Mouse (Mus musculus) gastrocnemius, adult 2 months (tissue): ENCODE measurements around the gene Arhgef26. TPM values are rescaled to one million over a fixed set of nuclear protein-coding genes. Genes with fewer than 3 reads are reported as not detected.

Experiments used
- DNase-seq: peaks from one replicate; pipeline ENCODE4 v3.0.0; 2022
- H3K27ac ChIP-seq: fragments of 200-600 bp; 2 replicates; pipeline ENCODE4 v1.8.1; 2022; ENCODE audit warnings: mild to moderate bottlenecking
- H3K4me3 ChIP-seq: fragments of 200-600 bp; 2 replicates; pipeline ENCODE4 v1.8.1; 2022; ENCODE audit warnings: mild to moderate bottlenecking, moderate library complexity
- CTCF ChIP-seq: fragments of 200-600 bp; IDR thresholded peaks from 2 replicates; pipeline ENCODE4 v1.8.1; 2022; ENCODE audit warnings: antibody characterized with exemption, mild to moderate bottlenecking, moderate library complexity
- intact Hi-C: fragments of 180-260 bp; cut with DNase I; formaldehyde crosslinking; loops from one replicate; pipeline ENCODE4 v1.15.1; 2025
- total RNA-seq, 2 experiments: library from RNA; stranded (reverse); gene quantifications; 2 replicates each; pipeline ENCODE4 v1.2.3; 2021

Arhgef26 gene
- total RNA-seq, 2 experiments from 2014 or later: 0.43 to 2.3 TPM

DNA sequence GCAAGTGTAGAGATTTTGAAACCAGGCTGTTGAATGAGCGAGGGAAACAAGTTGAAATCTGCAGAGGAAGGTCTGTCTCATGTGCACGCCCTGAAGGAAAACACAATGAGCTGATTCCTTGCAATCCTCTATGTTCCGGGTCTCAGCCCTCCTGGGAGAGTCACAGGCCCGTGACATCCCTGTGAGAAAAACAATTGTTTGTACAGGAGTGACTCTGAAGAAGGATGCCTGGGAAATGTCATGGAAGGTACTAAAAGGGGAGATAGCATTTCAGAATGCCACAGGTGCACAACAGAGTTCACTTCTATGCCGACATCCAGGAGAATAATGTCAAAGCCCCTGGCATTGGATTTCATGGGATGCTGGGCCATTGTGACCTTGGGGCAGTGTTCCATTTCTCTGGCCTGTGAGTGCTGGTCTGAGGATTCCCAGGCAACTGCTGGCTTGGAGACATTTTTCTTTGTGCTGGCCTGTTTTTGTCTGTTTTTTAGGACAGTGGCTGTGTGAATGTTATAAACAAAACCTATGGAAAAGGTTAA lies 102.4 kb downstream of the Arhgef26 start:
- no peak for TF ChIP-seq CTCF
- Histone ChIP-seq H3K27ac (no peak overlapping the region), H3K4me3 (no peak overlapping the region)
- intact Hi-C loops: no loop called here
- DNase-seq: no peak

DNA sequence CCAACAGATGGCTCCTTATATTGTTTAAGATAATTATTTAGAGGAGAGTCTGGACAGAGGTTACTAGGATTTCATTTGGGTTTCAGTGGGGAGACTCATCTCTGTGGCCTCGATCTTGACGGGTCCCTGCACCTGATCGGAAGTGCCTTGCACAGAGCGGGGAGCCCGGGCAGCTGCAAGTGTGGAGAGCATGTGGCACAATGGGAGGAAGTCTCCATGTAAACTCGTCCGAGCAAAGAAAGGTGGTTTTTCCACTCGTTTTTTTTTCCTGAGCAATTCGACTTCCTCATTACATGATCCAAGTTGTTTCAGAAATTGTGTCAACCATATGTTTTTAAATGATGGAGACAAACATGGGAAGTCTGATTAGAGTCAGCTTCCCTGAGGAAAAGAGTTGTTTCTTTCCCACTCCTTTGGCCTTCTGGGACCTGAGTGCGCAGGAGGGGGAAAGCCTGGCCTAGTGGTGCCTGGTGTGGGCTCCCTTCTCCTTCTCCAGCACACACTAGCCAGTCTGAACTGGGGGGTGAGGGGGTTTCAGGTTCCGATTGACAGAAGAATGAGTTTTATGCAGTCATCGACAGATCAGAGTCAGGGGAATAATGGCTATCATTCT lies 105.5 kb downstream of the Arhgef26 start:
- TF ChIP-seq CTCF: no peak
- Histone ChIP-seq H3K4me3 (no peak overlapping the region), H3K27ac (no peak overlapping the region)
- DNase-seq: no peak
- intact Hi-C loops: no loop called here

DNA sequence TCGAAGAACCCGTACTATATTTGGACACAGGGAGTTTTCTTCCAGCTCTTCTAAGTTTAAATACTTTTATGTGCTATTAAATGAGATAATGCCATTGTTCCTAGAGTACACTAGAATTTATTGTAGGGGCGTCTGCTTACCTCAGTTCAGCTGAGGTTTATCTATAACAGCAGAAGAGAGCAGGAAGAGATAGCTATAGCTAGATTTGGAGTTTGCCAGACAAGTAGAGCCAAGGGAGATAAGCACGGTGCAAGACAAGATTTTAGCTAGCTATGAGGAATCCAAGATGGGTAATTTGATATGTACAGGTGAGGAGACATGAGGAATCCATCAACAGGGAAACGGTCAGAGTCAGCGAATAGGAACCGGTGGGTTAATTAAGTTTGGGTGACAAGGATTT lies 108.1 kb downstream of the Arhgef26 start:
- intact Hi-C loops: no loop called here
- Histone ChIP-seq H3K27ac (no peak overlapping the region), H3K4me3 (no peak overlapping the region)
- no peak for TF ChIP-seq CTCF
- DNase-seq: no peak

- intact Hi-C loops: no loop called here
- TF ChIP-seq CTCF: no peak
These were observed 109.0 kb downstream of the Arhgef26 start for GRCm38 (mm10) chr3:62447151-62447550.

GRCm38 (mm10) chr3:62449871-62450496 lies 111.8 kb downstream of the Arhgef26 start:
- TF ChIP-seq CTCF: peak; percentile 40
- intact Hi-C loops: no loop called here
- Histone ChIP-seq H3K4me3 (no peak overlapping the region), H3K27ac (no peak overlapping the region)
- no peak for DNase-seq

More at GRCm38 (mm10) chr3:62447151-62447550, 109.0 kb downstream of the Arhgef26 start:
- no peak overlapping the region for H3K4me3 ChIP-seq
- no peak overlapping the region for H3K27ac ChIP-seq
- no peak for DNase-seq

GRCm38 (mm10) chr3:62452961-62453360 lies 114.8 kb downstream of the Arhgef26 start:
- no peak overlapping the region for H3K27ac ChIP-seq
- H3K4me3 ChIP-seq: no peak overlapping the region
- intact Hi-C loops: no loop called here
- TF ChIP-seq CTCF: no peak
- no peak for DNase-seq

DNA sequence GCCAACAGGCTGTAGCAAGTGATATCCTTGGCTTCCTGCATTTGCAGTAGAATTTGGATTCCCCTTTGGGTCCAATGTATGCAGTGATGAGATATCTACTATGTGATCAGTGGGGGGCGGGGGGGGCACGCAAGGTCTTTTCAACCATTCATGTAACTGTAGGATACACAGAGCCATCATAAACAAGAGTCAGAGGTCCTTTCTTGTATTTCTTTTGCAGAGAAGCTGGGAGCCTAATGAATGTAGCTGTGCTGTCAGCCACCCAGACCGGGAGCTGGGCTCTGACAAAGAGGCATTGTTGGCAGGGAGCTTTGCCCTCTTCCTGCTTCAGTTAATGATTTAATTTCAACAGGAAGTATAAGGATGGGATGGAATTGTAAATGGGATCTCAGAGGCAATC lies 116.0 kb downstream of the Arhgef26 start:
- no peak for TF ChIP-seq CTCF
- intact Hi-C loops: no loop called here
- H3K27ac ChIP-seq: no peak overlapping the region
- no peak for DNase-seq
- no peak overlapping the region for H3K4me3 ChIP-seq

GRCm38 (mm10) chr3:62455854-62456253 lies 117.7 kb downstream of the Arhgef26 start:
- intact Hi-C loops: loop anchor here (5.0 kb wide), 2 partner anchors 239 to 1214 kb away; no protein-coding TSS in a partner anchor

GRCm38 (mm10) chr3:62458284-62459013 lies 120.3 kb downstream of the Arhgef26 start:
- peak; percentile 90 for TF ChIP-seq CTCF
- intact Hi-C loops: loop anchor here (5.0 kb wide), 2 partner anchors 241 to 1216 kb away; no protein-coding TSS in a partner anchor
- Histone ChIP-seq H3K27ac (no peak overlapping the region), H3K4me3 (no peak overlapping the region)
- peak; percentile 73 for DNase-seq

More at GRCm38 (mm10) chr3:62455854-62456253, 117.7 kb downstream of the Arhgef26 start:
- DNase-seq: no peak
- H3K27ac ChIP-seq: no peak overlapping the region
- no peak overlapping the region for H3K4me3 ChIP-seq
- TF ChIP-seq CTCF: no peak

- intact Hi-C loops: loop anchor here (5.0 kb wide), 2 partner anchors 242 to 1217 kb away; no protein-coding TSS in a partner anchor
- no peak overlapping the region for H3K27ac ChIP-seq
- H3K4me3 ChIP-seq: no peak overlapping the region
- TF ChIP-seq CTCF: no peak
- DNase-seq: no peak
These were observed 121.3 kb downstream of the Arhgef26 start for GRCm38 (mm10) chr3:62459483-62459882.

- DNase-seq: no peak
- TF ChIP-seq CTCF: no peak
- intact Hi-C loops: no loop called here
- H3K4me3 ChIP-seq: no peak overlapping the region
- H3K27ac ChIP-seq: no peak overlapping the region
These were observed 126.1 kb downstream of the Arhgef26 start for GRCm38 (mm10) chr3:62464276-62464675.

DNA sequence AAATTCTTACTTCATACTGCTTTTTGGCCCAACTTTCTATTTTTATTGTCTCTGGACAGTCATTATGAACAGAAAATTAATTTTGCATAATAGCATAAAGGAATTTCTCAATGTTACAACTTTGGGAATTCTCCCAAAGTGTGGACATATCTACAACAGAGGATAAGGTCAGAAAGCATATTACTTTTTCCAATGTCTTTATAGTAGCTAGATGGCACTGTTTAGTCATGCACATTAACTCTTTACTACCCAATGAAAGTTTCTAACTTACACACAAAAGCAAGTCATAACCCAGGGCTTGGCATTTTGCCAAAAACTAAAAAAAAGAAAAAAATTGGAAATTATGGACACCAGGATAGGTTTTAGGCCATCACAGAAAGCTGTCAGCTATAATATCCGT lies 132.0 kb downstream of the Arhgef26 start:
- no peak overlapping the region for H3K4me3 ChIP-seq
- intact Hi-C loops: no loop called here
- TF ChIP-seq CTCF: no peak

DNA sequence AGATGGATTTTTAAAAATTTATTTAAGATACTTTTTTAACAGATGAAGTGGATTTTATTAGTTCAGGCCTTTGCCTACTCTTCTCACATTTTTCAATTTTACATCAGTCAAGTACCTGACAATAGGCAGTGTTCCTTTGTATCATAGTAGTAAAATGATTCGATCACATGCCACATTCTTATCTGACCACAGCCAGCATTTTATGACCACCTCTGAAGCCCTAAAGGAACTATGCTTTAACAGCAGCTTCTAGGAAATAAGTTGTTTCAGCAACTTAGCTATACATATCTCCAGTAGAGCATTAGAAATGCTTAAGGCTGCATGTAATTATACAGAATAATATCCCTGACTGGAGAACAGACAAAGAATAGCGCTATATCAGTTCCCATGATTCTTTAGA lies 146.2 kb downstream of the Arhgef26 start:
- no peak overlapping the region for H3K27ac ChIP-seq
- intact Hi-C loops: no loop called here
- H3K4me3 ChIP-seq: no peak overlapping the region
- DNase-seq: no peak
- TF ChIP-seq CTCF: no peak

More for the DNA sequence above, 132.0 kb downstream of the Arhgef26 start:
- H3K27ac ChIP-seq: no peak overlapping the region
- no peak for DNase-seq
